Comparison of ENCODE assay signal across 9 mouse cellular contexts in the genomic region with DNA sequence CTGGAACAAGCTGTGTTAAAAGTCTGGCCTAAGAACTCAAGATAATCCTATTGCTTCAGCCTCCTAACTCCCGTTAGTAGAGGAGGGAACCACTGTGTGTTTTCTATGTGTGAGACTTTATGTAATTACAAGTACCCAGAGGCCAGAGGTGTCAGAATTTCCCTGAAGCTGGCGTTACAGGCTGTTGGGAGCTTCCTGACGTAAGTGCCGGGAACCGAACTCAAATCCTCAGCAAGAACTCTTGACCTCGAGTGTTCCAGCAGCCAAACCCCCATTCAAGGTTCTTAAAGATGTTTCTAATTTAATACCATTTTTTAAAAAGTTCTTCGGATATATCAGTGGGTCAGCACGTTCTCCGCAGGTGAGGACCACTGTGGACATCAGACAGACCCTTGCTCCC. TPM values are rescaled to one million over a fixed set of nuclear protein-coding genes. Genes with fewer than 3 reads are reported as not detected.
A peak's percentile ranks its signal among the peaks of the same experiment; 100 is the strongest.
DNase-seq lines count a peak whose midpoint lies in the region; ATAC-seq and TF ChIP-seq lines count a peak whose summit lies in the region.
"Had no signal": no experiment of that assay in that cellular context is flagged by ENCODE, and none has a peak within 500 bp of the region (broad histone marks: within the 10 kb centered on the region; RNA-seq: fewer than 3 reads in every experiment).

No protein-coding gene starts in this region.

- intact Hi-C loops in heart, adult 2 months (cut with DNase I): no loop called here
- intact Hi-C loops in heart, postnatal 36 days (cut with DNase I): no loop called here

- H3K27me3 ChIP-seq in heart, adult 2 months (ENCODE audit: control insufficient read depth, insufficient read depth, low read length): no peaks in the 10 kb centered on the region
- H3K27me3 ChIP-seq in testis, adult 2 months (ENCODE audit: control insufficient read depth, insufficient read depth, low read length): no peaks in the 10 kb centered on the region
- peaks cover 38% of the 10 kb centered on the region for H3K27me3 ChIP-seq in liver, embryonic 11.5 days (replicated peaks; ENCODE audit: control insufficient read depth, insufficient read depth, low read length)

- peak overlapping the region; percentile 76 for H3K4me3 ChIP-seq in heart, adult 2 months
- H3K4me3 ChIP-seq in testis, adult 2 months (ENCODE audit: control insufficient read depth, low read depth, low read length): peak overlapping the region; percentile 74
- no peak overlapping the region; the same call in 1 of the 2 replicates for H3K4me3 ChIP-seq in liver, embryonic 11.5 days (ENCODE audit: low read depth, low read length)

- ATAC-seq in liver, embryonic 11.5 days (replicated peaks; ENCODE audit: low FRiP score): no peak
- ATAC-seq in megakaryocyte-erythroid progenitor cell, adult 5-6 weeks (replicated peaks; ENCODE audit: low FRiP score, low TSS enrichment, poor library complexity, severe bottlenecking): no peak

- TF ChIP-seq POLR2A in heart, adult 2 months (IDR thresholded peaks at IDR 0.05; ENCODE audit: insufficient read depth, low read depth, low read length): no peak
- TF ChIP-seq POLR2A in testis, adult 2 months (IDR thresholded peaks at IDR 0.05; ENCODE audit: control insufficient read depth, low read depth, low read length): no peak

- TF ChIP-seq EP300 in heart, adult 2 months (IDR thresholded peaks at IDR 0.05; ENCODE audit: insufficient read depth, low read depth, low read length): no peak

- peaks cover 6% of the 10 kb centered on the region for H3K4me1 ChIP-seq in heart, adult 2 months (ENCODE audit: control insufficient read depth, insufficient read depth, low read length)
- peaks cover 7% of the 10 kb centered on the region; the same call in 1 of the 2 replicates for H3K4me1 ChIP-seq in testis, adult 2 months (ENCODE audit: control insufficient read depth, insufficient read depth, low read length)
- H3K4me1 ChIP-seq in liver, embryonic 11.5 days (replicated peaks; ENCODE audit: control insufficient read depth, insufficient read depth, low read length): peaks cover 7% of the 10 kb centered on the region

- H3K9me3 ChIP-seq in liver, embryonic 11.5 days (ENCODE audit: control insufficient read depth, low read length): no peaks in the 10 kb centered on the region

- peak overlapping the region; percentile 4; the same call in 1 of the 2 replicates for H3K9ac ChIP-seq in heart, adult 2 months (ENCODE audit: low read depth, low read length)
- no peak overlapping the region for H3K9ac ChIP-seq in liver, embryonic 11.5 days (ENCODE audit: low read depth, low read length)

- H3K27ac ChIP-seq in heart, adult 2 months: peak overlapping the region; percentile 84
- peak overlapping the region; percentile 23; the same call in 1 of the 2 replicates for H3K27ac ChIP-seq in testis, adult 2 months (ENCODE audit: control insufficient read depth, insufficient read depth, low read depth, low read length)
- H3K27ac ChIP-seq in liver, embryonic 11.5 days (ENCODE audit: low read depth, low read length): no peak overlapping the region

- DNase-seq in heart, adult 2 months: no peak
- DNase-seq in heart, postnatal 36 days: no peak
- no peak for DNase-seq in testis, postnatal 14 days (ENCODE audit: low spot score)
- no peak for DNase-seq in liver, embryonic 11.5 days (ENCODE audit: low spot score)
- DNase-seq in adrenal gland, postnatal 4 days (ENCODE audit: low spot score in 2 of 2): no peak
- no peak for DNase-seq in right cerebral cortex, adult 18-20 months

- TF ChIP-seq CTCF in heart, adult 2 months (IDR thresholded peaks at IDR 0.05): no peak
- TF ChIP-seq CTCF in testis, adult 2 months (IDR thresholded peaks at IDR 0.05; ENCODE audit: control insufficient read depth, insufficient read depth, insufficient replicate concordance, low read depth, low read length): no peak

- peak overlapping the region; percentile 73 for H3K4me2 ChIP-seq in liver, embryonic 11.5 days

- 23% methylated on average over 9 of the region's 9 CpGs for WGBS in heart, adult 2 months
- 28% methylated on average over 9 of the region's 9 CpGs for WGBS in liver, embryonic 11.5 days

- H3K36me3 ChIP-seq in heart, adult 2 months (ENCODE audit: control insufficient read depth, insufficient read depth, low read length): no peaks in the 10 kb centered on the region
- no peaks in the 10 kb centered on the region for H3K36me3 ChIP-seq in testis, adult 2 months (ENCODE audit: control insufficient read depth, insufficient read depth, low read length)
- H3K36me3 ChIP-seq in liver, embryonic 11.5 days (ENCODE audit: control insufficient read depth, insufficient read depth, low read length): no peaks in the 10 kb centered on the region

- H3K79me2 ChIP-seq in heart, adult 2 months (replicated peaks; ENCODE audit: control insufficient read depth, insufficient read depth, low read length): no peaks in the 10 kb centered on the region

RNA-seq across cellular contexts. Expression of gene Cdr2l, which starts 0.4 kb away (rescaled TPM):
- total RNA-seq in heart, adult 2 months (2021): 1 to 10 TPM; 4.5 TPM
- 6.2 and 6.7 TPM in 2 replicates for polyA plus RNA-seq in heart, adult 2 months (2012; rRNA removed)
- 1 to 10 TPM; 5.8 to 5.9 TPM for total RNA-seq in heart, postnatal 36 days (2021)
- 5.2 TPM in 2 replicates for polyA plus RNA-seq in testis, adult 2 months (2012; rRNA removed)
- 6.2 and 6.9 TPM in 2 replicates for polyA plus RNA-seq in liver, embryonic 11.5 days (2014; fragmentation: Nextera tagmentation; extraction: Ambion mirVana)
- 10 to 100 TPM; 44.3 to 47.4 TPM for total RNA-seq in adrenal gland, postnatal 4 days (2021)
- total RNA-seq in megakaryocyte-erythroid progenitor cell, adult 5-6 weeks (2014; fragmentation: Nextera tagmentation): not detected in 2 replicates
- 0.38 TPM in 1 of 2 replicates, not detected in the other for total RNA-seq in megakaryocyte-erythroid progenitor cell, adult 5-6 weeks (2017)

RNA-seq across cellular contexts. Expression of gene Hid1, which starts 13.7 kb away (rescaled TPM):
- 1 to 10 TPM; 3.0 to 5.1 TPM for total RNA-seq in heart, adult 2 months (2021)
- polyA plus RNA-seq in heart, adult 2 months (2012; rRNA removed): 6.1 and 7.3 TPM in 2 replicates
- 1 to 10 TPM; 4.2 to 4.8 TPM for total RNA-seq in heart, postnatal 36 days (2021)
- 1.2 and 1.7 TPM in 2 replicates for polyA plus RNA-seq in testis, adult 2 months (2012; rRNA removed)
- polyA plus RNA-seq in liver, embryonic 11.5 days (2014; fragmentation: Nextera tagmentation; extraction: Ambion mirVana): 2.2 and 3.4 TPM in 2 replicates
- 10 to 100 TPM; 29.0 to 34.2 TPM for total RNA-seq in adrenal gland, postnatal 4 days (2021)
- 0.17 TPM in 1 of 2 replicates, not detected in the other for total RNA-seq in megakaryocyte-erythroid progenitor cell, adult 5-6 weeks (2014; fragmentation: Nextera tagmentation)
- not detected in 2 replicates for total RNA-seq in megakaryocyte-erythroid progenitor cell, adult 5-6 weeks (2017)
- total RNA-seq: granulocyte monocyte progenitor cell, adult 5-6 weeks had no signal

RNA-seq across cellular contexts. Expression of gene Mrpl58, which starts 22.3 kb away (rescaled TPM):
- 100 to 1,000 TPM; 144 to 159 TPM for total RNA-seq in heart, adult 2 months (2021)
- 82.7 and 104 TPM in 2 replicates for polyA plus RNA-seq in heart, adult 2 months (2012; rRNA removed)
- total RNA-seq in heart, postnatal 36 days (2021): 100 to 1,000 TPM; 134 to 149 TPM
- 13.9 and 18.0 TPM in 2 replicates for polyA plus RNA-seq in testis, adult 2 months (2012; rRNA removed)
- polyA plus RNA-seq in liver, embryonic 11.5 days (2014; fragmentation: Nextera tagmentation; extraction: Ambion mirVana): 165 TPM in 2 replicates
- total RNA-seq in adrenal gland, postnatal 4 days (2021): 100 to 1,000 TPM; 150 to 158 TPM
- total RNA-seq in megakaryocyte-erythroid progenitor cell, adult 5-6 weeks (2014; fragmentation: Nextera tagmentation): 81.8 and 92.4 TPM in 2 replicates
- total RNA-seq in megakaryocyte-erythroid progenitor cell, adult 5-6 weeks (2017): 56.9 and 64.4 TPM in 2 replicates

RNA-seq across cellular contexts. Expression of gene Atp5h, which starts 38.5 kb away (rescaled TPM):
- total RNA-seq in heart, adult 2 months (2021): 1,000 to 10,000 TPM; 1,964 to 2,328 TPM
- 830 and 1,376 TPM in 2 replicates for polyA plus RNA-seq in heart, adult 2 months (2012; rRNA removed)
- total RNA-seq in heart, postnatal 36 days (2021): 1,000 to 10,000 TPM; 2,281 to 2,357 TPM
- polyA plus RNA-seq in testis, adult 2 months (2012; rRNA removed): 145 and 166 TPM in 2 replicates
- polyA plus RNA-seq in liver, embryonic 11.5 days (2014; fragmentation: Nextera tagmentation; extraction: Ambion mirVana): 835 and 884 TPM in 2 replicates
- total RNA-seq in adrenal gland, postnatal 4 days (2021): 100 to 1,000 TPM; 503 to 527 TPM
- total RNA-seq in megakaryocyte-erythroid progenitor cell, adult 5-6 weeks (2014; fragmentation: Nextera tagmentation): 864 and 908 TPM in 2 replicates
- 793 and 990 TPM in 2 replicates for total RNA-seq in megakaryocyte-erythroid progenitor cell, adult 5-6 weeks (2017)

RNA-seq across cellular contexts. Expression of gene Kctd2, which starts 38.7 kb away (rescaled TPM):
- total RNA-seq in heart, adult 2 months (2021): 10 to 100 TPM; 26.6 to 30.0 TPM
- 22.9 and 31.9 TPM in 2 replicates for polyA plus RNA-seq in heart, adult 2 months (2012; rRNA removed)
- total RNA-seq in heart, postnatal 36 days (2021): 10 to 100 TPM; 27.9 to 28.3 TPM
- polyA plus RNA-seq in testis, adult 2 months (2012; rRNA removed): 11.8 and 13.6 TPM in 2 replicates
- polyA plus RNA-seq in liver, embryonic 11.5 days (2014; fragmentation: Nextera tagmentation; extraction: Ambion mirVana): 8.4 and 8.9 TPM in 2 replicates
- 10 to 100 TPM; 56.7 to 61.6 TPM for total RNA-seq in adrenal gland, postnatal 4 days (2021)
- 17.4 and 18.4 TPM in 2 replicates for total RNA-seq in megakaryocyte-erythroid progenitor cell, adult 5-6 weeks (2014; fragmentation: Nextera tagmentation)
- total RNA-seq in megakaryocyte-erythroid progenitor cell, adult 5-6 weeks (2017): 10.9 and 13.0 TPM in 2 replicates

Comparison
In these comparisons a context has a peak if more than half of its experiments do, and no peak if none do; other contexts are left out.
1. RNA of gene Cdr2l, which starts 0.4 kb away (total RNA-seq): 44.3 to 47.4 TPM in adrenal gland, postnatal 4 days; 5.8 to 5.9 TPM in heart, postnatal 36 days, 4.5 TPM in heart, adult 2 months and 0.38 TPM in megakaryocyte-erythroid progenitor cell, adult 5-6 weeks; every median in the first group is over 4 times any median in the second.
2. RNA of gene Hid1, which starts 13.7 kb away (total RNA-seq): 29.0 to 34.2 TPM in adrenal gland, postnatal 4 days; 3.0 to 5.1 TPM in heart, adult 2 months, 4.2 to 4.8 TPM in heart, postnatal 36 days and 0.17 TPM in megakaryocyte-erythroid progenitor cell, adult 5-6 weeks; every median in the first group is over 4 times any median in the second.